Mouse (Mus musculus) myocyte (in vitro differentiated cells): ENCODE data around the gene Trim62.

Source experiments
- MAX ChIP-seq: IDR thresholded peaks from one replicate; pipeline ENCODE4 v1.6.1; 2011; ENCODE audit warnings: low read depth, mild to moderate bottlenecking, control low read depth
- MYOG ChIP-seq, 3 experiments: IDR thresholded peaks; one replicate each; pipeline ENCODE4 v1.6.1; 2011; ENCODE audit warnings: control low read depth in 2 of 3, low read depth in 2 of 3, mild to moderate bottlenecking in 2 of 3; ENCODE audit not compliant: insufficient read length in 2 of 3, control insufficient read depth in 1 of 3, insufficient read depth in 1 of 3
- POLR2A ChIP-seq: IDR thresholded peaks from one replicate; pipeline ENCODE4 v1.6.1; 2011; ENCODE audit warnings: low read depth, mild to moderate bottlenecking, control low read depth, moderate library complexity; ENCODE audit not compliant: insufficient read length
- POLR2AphosphoS2 ChIP-seq: IDR thresholded peaks from one replicate; pipeline ENCODE4 v1.6.1; 2011; ENCODE audit warnings: low read depth, control low read depth; ENCODE audit not compliant: insufficient read length
- REST ChIP-seq: IDR thresholded peaks from one replicate; pipeline ENCODE4 v1.6.1; 2011; ENCODE audit warnings: mild to moderate bottlenecking, control low read depth, moderate library complexity; ENCODE audit not compliant: insufficient read depth, insufficient read length
- SRF ChIP-seq: IDR thresholded peaks from one replicate; pipeline ENCODE4 v1.6.1; 2011; ENCODE audit warnings: low read depth; ENCODE audit not compliant: control insufficient read depth, insufficient read length
- TCF12 ChIP-seq: IDR thresholded peaks from one replicate; pipeline ENCODE4 v1.6.1; 2011; ENCODE audit warnings: mild to moderate bottlenecking, control low read depth; ENCODE audit not compliant: poor library complexity, insufficient read depth, severe bottlenecking
- USF1 ChIP-seq: IDR thresholded peaks from one replicate; pipeline ENCODE4 v1.6.1; 2011; ENCODE audit warnings: low read depth, mild to moderate bottlenecking, control low read depth, moderate library complexity

GRCm38 (mm10) chr4:128949470-128950005, 66.2 kb downstream of the Trim62 start:
- TF ChIP-seq USF1 (no peak), POLR2A (no peak), POLR2AphosphoS2 (peak; percentile 47), TCF12 (no peak), REST (no peak), MAX (no peak), SRF (no peak), MYOG (IDR thresholded peaks at IDR 0.05; ENCODE audit: control insufficient read depth in 1 of 3, insufficient read depth in 1 of 3, insufficient read length in 2 of 3, low read depth in 2 of 3) (no peak)
